Mouse (Mus musculus) c-Kit-positive CD71-positive TER-119-negative erythroid progenitor cells, embryonic 14.5 days (primary cell): ENCODE data around the gene Gm37240.

Source experiments
- DNase-seq: peaks from one replicate; pipeline ENCODE4 v3.0.0-alpha.2; 2013; ENCODE audit warnings: low read depth

The Gm37240 gene

DNA sequence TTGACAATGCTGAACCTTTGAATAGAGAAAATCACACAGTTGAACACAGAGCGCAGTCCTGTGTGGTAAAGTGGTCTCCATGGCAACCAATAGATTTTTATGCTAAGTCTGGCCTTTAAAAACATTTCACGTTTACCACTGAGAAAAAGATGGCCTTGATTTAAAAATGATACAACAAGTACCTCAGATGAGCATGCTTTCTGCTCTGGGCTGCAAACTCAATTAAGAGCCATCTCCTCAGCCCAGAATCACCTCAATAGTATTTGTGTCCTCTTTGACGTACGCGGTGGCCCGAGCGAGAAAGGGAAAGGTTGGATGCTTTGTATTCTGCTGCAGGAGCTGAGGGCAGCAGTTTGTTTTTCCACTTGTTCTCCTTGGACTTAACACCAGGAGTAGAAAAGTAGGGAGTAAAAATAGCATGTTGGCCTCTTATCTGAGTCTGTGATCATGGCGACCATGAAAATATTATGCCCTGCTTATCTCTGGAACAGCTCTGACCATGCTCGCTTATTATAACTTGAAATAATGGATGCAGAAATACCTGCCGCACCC is 548.0 kb downstream of the Gm37240 start:
- no peak for DNase-seq

- DNase-seq = no peak
Observed at GRCm38 (mm10) chr3:85338755-85339095, 548.6 kb downstream of the Gm37240 start.

DNA sequence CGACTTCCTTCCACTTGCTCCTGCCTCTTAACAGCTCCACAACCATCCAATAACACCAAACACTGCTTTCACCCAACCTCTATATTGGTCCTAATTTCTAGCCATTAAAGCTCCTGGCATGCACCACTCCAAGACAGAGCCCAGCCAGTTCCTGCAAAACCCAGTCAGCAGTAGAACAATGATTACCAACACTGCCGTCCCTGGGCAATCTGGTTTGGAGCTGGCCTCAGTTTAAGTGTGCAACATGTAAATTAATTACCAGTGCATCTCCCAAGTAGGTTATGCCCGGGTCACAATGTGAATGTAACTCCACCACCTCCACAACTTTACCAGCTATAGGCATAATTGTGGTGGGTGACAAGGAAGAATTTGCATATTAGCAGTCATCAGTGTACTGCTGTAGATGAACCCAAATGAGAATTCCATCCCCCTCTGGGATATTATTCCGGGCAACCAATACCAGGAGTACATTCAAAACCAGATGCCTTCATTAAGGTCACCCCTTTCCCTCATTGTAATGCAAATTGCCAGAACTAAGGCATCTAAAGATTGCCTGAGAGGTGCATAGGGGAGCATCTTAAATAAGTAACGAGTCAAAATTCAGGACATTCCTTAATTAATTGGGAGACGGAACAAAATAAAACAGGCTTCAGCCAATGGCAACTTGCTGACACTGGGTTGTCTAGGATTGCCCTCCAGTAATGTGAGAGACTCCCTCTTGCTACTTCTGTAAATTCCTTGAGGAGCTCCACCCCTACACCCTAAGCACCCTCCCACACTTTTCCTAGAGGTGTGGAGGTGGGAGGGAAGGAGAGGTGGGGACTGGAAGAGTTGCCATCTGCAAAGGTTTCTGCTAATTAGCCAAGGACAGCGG is 549.2 kb downstream of the Gm37240 start:
- no peak for DNase-seq

- DNase-seq = no peak
Observed at GRCm38 (mm10) chr3:85335517-85335916, 551.8 kb downstream of the Gm37240 start.

DNA sequence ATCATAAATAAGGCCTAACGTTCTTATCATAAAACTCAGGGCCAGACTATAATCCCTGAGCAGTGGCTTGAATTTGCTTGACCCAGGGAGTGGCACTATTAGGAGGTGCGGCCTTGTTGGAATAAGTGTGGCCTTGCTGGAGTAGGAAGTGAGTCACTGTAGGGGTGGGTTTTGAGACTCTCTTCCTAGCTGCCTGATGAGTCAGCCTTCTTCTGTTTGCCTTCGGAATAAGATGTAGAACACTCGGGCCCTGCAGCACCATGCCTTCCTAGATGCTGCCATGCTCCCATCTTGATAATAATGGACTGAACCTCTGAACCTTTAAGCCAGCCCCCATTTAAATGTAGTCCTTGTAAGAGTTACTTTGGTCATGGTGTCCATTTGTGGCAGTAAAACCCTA is 555.0 kb downstream of the Gm37240 start:
- DNase-seq = no peak

DNA sequence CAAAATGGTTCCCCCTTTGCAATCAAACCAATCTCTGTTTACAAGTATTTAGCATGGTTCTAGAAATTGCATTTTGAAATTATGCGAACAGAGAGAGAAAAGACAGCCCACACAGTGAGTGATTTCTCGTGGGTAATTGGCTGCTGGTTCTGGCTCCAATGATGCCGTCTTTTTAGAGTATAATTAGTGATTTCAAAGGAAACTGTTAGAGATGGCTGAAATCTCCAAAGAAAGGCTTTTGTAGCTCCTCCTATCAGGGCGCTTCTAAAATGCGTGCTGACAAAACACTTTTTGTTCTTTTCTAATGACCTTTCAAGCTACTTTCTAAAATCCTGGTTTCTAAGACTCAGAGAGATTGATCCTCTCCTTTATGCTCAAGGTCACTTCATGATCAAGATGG is 569.1 kb downstream of the Gm37240 start:
- no peak for DNase-seq

DNA sequence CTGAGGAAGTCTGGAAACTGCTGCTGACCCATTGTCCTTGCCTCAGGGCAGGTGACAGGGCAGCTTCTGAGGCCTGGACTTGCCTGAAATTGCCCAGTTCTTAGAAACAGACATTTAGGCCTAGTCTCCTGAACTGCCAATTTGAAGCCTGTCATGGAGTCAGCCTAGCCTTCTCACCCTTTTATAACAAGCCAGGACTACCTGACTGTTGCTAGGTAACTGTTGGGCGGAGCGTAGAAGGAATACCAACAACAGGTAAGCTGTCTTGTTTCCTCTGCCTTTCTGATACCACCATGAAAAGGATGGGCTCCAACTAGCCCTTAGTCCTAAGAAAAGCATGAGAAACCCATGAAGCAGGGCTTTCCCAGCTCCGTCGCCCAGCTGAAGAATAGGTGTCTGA is 570.0 kb downstream of the Gm37240 start:
- no peak for DNase-seq

GRCm38 (mm10) chr3:85314961-85315360 is 572.4 kb downstream of the Gm37240 start:
- DNase-seq = no peak

- no peak for DNase-seq
Observed at GRCm38 (mm10) chr3:85313646-85314255, 573.6 kb downstream of the Gm37240 start.

DNA sequence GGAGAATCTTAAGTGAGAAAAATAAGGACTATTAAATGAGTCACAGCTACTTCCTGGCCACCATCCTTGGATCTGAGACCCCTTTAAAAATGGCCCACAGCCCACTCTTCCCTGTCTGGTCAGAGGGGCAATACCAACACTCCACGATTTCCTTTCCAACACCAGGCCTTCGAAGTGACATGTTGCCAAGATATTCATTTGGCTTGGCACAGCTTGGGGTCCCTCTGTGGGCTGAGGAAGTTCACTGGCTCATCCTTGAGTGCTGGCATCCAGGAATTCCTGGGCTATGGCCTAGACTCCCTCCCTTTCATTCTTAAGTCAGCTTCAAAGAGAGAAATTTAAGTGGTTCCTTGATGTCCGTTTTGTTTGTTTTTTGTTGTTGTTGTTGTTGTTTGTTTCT is 576.1 kb downstream of the Gm37240 start:
- DNase-seq = no peak

DNA sequence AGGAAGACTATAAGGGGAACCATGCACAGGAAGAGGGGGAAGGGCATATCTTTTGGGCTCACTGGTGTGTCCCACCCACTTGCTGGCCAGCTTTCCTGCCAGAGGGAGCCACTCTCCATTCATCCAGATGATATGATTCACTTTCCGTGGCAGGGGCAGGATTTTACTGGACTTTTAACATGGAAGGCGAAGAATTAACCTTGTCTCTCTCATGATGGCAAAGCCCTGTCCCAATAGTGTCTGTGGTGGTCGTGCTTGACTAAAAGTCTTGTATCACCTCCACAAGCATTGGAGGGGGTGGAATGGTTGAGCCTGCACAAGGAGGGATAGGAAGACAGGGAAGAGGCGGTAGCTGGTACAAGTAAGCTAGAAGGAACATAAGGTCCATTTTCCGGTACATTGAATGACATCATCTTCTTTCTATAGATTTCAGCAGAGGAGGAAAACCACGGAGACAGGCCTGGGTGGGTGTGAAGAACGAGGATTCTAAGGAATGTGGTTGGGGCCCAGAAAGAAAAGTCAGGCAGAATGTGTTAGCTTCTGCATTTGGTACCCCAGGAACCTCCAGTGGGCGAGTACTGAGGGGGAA is 576.8 kb downstream of the Gm37240 start:
- DNase-seq = no peak

DNA sequence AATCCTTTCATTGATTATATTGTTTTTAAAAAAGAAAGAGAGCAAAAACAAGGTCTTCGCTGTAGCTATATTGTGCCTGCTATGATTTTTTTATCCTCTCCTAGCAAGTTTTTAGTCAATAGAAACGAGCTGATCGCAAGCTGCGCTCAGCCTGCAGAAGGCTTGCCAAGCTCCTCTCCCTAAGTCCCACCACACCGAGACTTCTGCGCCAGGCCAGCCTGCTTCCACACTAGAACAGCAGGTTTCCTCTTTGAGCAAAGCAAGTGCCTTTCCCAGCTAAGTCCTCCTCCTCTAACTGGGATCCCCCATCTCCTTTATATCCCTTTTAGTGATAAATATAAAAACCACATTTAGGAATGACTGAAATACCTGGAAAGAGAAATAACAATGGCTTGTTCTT is 578.1 kb downstream of the Gm37240 start:
- no peak for DNase-seq

- DNase-seq = no peak
Observed at GRCm38 (mm10) chr3:85308706-85309105, 578.6 kb downstream of the Gm37240 start.

DNA sequence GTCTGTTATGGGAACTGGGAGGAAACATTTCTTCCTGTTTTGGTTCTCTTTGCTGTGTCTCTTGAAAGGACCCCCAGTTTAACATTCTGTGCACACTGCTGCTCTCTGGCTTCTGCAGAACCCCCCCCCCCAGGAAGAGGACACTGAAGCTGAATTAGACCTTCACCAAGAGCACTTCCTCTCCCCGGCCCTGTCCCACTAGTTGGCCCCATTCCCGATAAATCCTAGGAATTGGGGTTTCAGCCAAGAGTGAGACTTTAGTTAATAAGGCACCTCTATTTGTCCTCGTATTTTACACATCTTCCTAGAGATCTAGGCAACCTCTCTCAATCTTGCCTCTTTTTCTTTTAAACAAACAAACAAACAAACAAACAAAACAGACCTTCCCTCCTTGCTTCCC is 585.5 kb downstream of the Gm37240 start:
- no peak for DNase-seq

DNA sequence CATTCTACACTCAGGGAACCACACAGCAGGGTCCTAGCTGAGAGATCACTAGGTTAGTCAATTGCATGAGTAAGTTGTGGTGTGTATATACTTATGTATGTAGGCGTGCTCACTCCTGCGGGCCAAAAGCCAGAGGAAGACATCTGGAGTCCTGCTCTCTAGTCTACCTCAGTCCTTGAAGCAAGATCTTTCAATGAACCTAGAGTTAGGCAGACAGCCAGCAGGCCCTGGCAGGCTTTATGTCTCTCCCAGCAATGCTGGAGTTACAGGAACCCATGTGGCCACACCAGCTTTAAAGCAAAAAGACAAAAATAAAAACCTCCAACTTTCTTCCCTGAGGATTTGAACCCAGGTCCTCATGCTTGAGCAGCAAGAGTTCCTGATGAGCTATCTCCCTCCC is 586.0 kb downstream of the Gm37240 start:
- no peak for DNase-seq

- DNase-seq = no peak
Observed at GRCm38 (mm10) chr3:85299649-85300550, 587.4 kb downstream of the Gm37240 start.

DNA sequence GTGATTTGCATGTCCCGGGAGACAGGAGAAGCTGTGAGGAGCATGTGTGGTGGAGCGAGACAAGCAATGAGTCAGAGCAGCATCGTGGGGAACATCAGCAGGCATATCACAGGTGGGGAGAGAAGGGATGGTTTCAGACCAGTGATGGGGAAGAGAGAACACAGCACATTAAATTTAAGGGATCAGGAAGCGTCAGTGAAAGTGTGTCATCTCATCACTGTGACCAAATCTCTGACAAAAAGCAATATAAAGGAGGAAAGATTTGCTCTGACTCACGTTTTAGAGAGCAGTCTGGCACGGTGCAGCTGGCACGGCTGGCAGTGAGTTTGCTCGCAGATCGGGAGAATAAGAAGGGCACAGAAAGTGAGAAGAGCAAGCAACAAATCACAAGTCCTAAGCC is 592.1 kb downstream of the Gm37240 start:
- DNase-seq = no peak

DNA sequence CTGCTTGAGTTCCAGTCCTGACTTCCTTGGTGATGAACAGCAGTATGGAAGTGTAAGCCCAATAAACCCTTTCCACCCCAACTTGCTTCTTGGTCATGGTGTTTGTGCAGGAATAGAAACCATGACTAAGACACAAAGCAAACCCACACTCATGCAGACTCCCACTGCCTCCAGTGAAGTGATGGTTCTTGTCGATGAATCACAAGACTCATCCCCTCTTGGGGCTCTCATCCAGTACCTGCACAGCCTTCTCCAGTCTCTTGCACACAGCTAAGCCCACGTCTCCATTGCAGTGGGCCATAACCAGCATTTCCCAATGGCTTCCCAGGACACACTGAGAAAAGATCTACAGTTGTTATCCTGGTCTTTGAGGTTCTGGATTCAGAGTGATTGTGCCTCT is 599.7 kb downstream of the Gm37240 start:
- no peak for DNase-seq

- no peak for DNase-seq
Observed at GRCm38 (mm10) chr3:85284483-85284882, 602.8 kb downstream of the Gm37240 start.

DNA sequence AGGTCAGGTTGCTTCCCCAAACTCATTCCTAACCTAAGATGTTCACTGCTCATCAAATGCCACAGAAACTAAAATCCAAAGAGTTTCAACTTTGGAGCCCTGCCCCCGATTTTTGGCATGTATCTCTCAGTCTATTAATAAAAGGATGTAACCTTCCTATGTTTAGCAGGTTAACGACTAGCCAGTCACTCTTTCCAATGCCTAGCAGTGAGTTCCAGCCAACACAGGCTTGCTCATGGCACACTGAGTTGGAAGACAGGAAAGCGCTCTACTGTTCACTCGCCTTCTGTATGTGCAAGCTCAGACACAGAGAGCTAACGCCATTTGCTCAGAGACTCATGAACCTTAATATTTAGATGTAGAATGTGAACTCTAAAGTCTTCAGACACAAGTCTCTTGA is 604.5 kb downstream of the Gm37240 start:
- DNase-seq = no peak

GRCm38 (mm10) chr3:85275075-85275474 is 612.2 kb downstream of the Gm37240 start:
- no peak for DNase-seq

GRCm38 (mm10) chr3:85271491-85271890 is 615.8 kb downstream of the Gm37240 start:
- DNase-seq = no peak
